Comparison of ENCODE assay signal across 25 mouse cellular contexts in the genomic region with DNA sequence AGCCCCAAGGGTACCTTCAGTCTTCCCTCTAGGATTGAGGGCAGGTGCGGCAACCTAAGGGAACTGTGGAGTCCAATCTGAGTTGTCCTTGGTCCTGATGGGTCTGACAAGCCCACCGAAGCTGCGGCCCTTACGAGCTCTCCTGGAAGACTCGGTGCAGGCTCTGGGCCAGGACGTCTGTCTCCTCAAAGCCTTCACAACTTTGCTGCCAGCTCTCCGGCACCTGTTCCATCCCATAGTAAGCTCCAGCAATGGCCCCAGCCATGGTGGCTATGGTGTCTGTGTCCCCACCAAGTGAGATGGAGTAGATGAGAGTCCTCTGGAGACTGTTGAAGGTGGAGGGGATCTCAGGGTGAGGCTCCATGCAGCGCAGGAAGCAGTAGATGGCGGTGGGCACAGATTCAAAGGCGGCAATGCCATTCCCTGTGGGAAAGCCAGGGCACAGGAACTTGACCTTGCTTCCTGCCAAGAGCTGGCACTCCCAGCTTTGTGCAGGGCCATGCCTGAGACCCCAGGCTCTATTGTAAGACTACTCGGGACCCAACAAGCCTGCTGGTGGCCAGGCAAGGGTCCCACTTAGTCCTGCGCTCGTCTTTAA. TPM values are rescaled to one million over a fixed set of nuclear protein-coding genes. Genes with fewer than 3 reads are reported as not detected.
DNase-seq lines count a peak whose midpoint lies in the region; TF ChIP-seq lines count a peak whose summit lies in the region.
"Had no signal": no experiment of that assay in that cellular context is flagged by ENCODE, and none has a peak within 500 bp of the region (broad histone marks: within the 10 kb centered on the region; RNA-seq: fewer than 3 reads in every experiment).

No protein-coding gene starts in this region.

- no peak for TF ChIP-seq CTCF in cerebellum, adult 2 months (IDR thresholded peaks at IDR 0.05; ENCODE audit: borderline replicate concordance, insufficient read depth, low read depth, low read length)
- TF ChIP-seq CTCF in layer of hippocampus, adult 2 months (conservative IDR thresholded peaks at IDR 0.05) = no peak

- WGBS in cerebellum, adult 2 months = 35% methylated on average over 13 of the region's 13 CpGs

- no peak for TF ChIP-seq POLR2A in cerebellum, adult 2 months (IDR thresholded peaks at IDR 0.05; ENCODE audit: borderline replicate concordance, insufficient read depth, low read length)

- H3K27ac ChIP-seq in cerebellum, adult 2 months (ENCODE audit: insufficient read depth, low read length) = no peak overlapping the region
- peak overlapping the region; percentile 59; the same call in 1 of the 2 replicates for H3K27ac ChIP-seq in layer of hippocampus, adult 2 months
- H3K27ac ChIP-seq: hindbrain, embryonic 15.5 days; lung, embryonic 15.5 days; midbrain, embryonic 10.5 days; midbrain, embryonic 15.5 days; neural tube, embryonic 15.5 days; stomach, embryonic 15.5 days had no signal

- no peak overlapping the region for H3K4me3 ChIP-seq in cerebellum, adult 2 months (replicated peaks; ENCODE audit: insufficient read depth, low read depth, low read length)
- no peak overlapping the region for H3K4me3 ChIP-seq in layer of hippocampus, adult 2 months
- H3K4me3 ChIP-seq: erythroblast, embryonic 14.5 days; heart, embryonic 12.5 days; hindbrain, embryonic 15.5 days; lung, embryonic 15.5 days; midbrain, embryonic 10.5 days; midbrain, embryonic 15.5 days; neural tube, embryonic 15.5 days; stomach, embryonic 15.5 days had no signal

- DNase-seq in cerebellum, adult 9-11 months = peak; percentile 40
- DNase-seq in cerebellum, adult 2 months = no peak
- DNase-seq in heart, adult 11 months = peak; percentile 92
- DNase-seq in heart, adult 9 months (ENCODE audit: low spot score in 2 of 2) = no peak
- DNase-seq in layer of hippocampus, adult 2 months (ENCODE audit: low spot score in 2 of 2) = no peak
- no peak for DNase-seq in layer of hippocampus, adult 8-10 months (ENCODE audit: low spot score in 2 of 2)
- DNase-seq in right cerebral cortex, postnatal 14 days = no peak
- DNase-seq: adrenal gland, adult 8-10 months; B cell, adult 2 months; embryo, embryonic 11 days; liver; retina, postnatal 1 day; right cerebral cortex, postnatal 25 days; thymus, postnatal 14 days had no signal

- no peaks in the 10 kb centered on the region for H3K27me3 ChIP-seq in cerebellum, adult 2 months (ENCODE audit: control insufficient read depth, insufficient read depth, low read length)
- H3K27me3 ChIP-seq: heart, embryonic 12.5 days; hindbrain, embryonic 15.5 days; lung, embryonic 15.5 days; midbrain, embryonic 15.5 days; neural tube, embryonic 15.5 days; stomach, embryonic 15.5 days had no signal

- H3K4me1 ChIP-seq in cerebellum, adult 2 months (ENCODE audit: control insufficient read depth, insufficient read depth, low read length) = peaks cover 11% of the 10 kb centered on the region

RNA-seq across cellular contexts. Expression of a gene that starts 5.0 kb away (rescaled TPM):
- 45.8 and 49.7 TPM in 2 replicates for polyA plus RNA-seq in cerebellum, adult 2 months (2012; rRNA removed)
- 10 to 100 TPM; 32.2 to 33.0 TPM for total RNA-seq in layer of hippocampus, adult 2 months (2021)
- 10 to 100 TPM; 29.3 to 31.6 (median 29.7) TPM for total RNA-seq in layer of hippocampus, adult 8-10 months (2022)

RNA-seq across cellular contexts. Expression of a gene that starts 8.9 kb away (rescaled TPM):
- polyA plus RNA-seq in cerebellum, adult 2 months (2012; rRNA removed) = 4.1 and 4.7 TPM in 2 replicates
- 1 to 10 TPM; 1.3 to 1.6 TPM for total RNA-seq in layer of hippocampus, adult 2 months (2021)
- total RNA-seq in layer of hippocampus, adult 8-10 months (2022) = 1 to 10 TPM; 1.3 to 2.6 (median 1.4) TPM
- total RNA-seq: megakaryocyte progenitor cell, adult 5-6 weeks had no signal
- polyA plus RNA-seq: erythroblast, embryonic 14.5 days; inflammation-experienced regulatory T-cells, adult 6 months had no signal

RNA-seq across cellular contexts. Expression of a gene that starts 29.9 kb away (rescaled TPM):
- polyA plus RNA-seq in cerebellum, adult 2 months (2012; rRNA removed) = 0.93 and 2.0 TPM in 2 replicates
- total RNA-seq in layer of hippocampus, adult 2 months (2021) = 1 to 10 TPM; 1.2 to 1.5 TPM
- total RNA-seq in layer of hippocampus, adult 8-10 months (2022) = 1 to 10 TPM; 1.7 to 2.3 (median 2.0) TPM
- total RNA-seq: megakaryocyte progenitor cell, adult 5-6 weeks had no signal
- polyA plus RNA-seq: activated CD4-positive, CD25-positive, alpha-beta regulatory T cell, adult 4 months; erythroblast, embryonic 14.5 days; inflammation-experienced regulatory T-cells, adult 6 months had no signal

RNA-seq across cellular contexts. Expression of a gene that starts 54.4 kb away (rescaled TPM):
- polyA plus RNA-seq in cerebellum, adult 2 months (2012; rRNA removed) = 175 TPM in 2 replicates
- total RNA-seq in layer of hippocampus, adult 2 months (2021) = 10 to 100 TPM; 85.4 to 90.5 TPM
- total RNA-seq in layer of hippocampus, adult 8-10 months (2022) = 10 to 100 TPM; 79.9 to 89.9 (median 85.1) TPM

Comparison
In these comparisons a context has a peak if more than half of its experiments do, and no peak if none do; other contexts are left out.
1. DNase-seq: peak in cerebellum, adult 9-11 months (single experiment) and heart, adult 11 months (single experiment); none in cerebellum, adult 2 months (0 of 2), heart, adult 9 months (0 of 2), layer of hippocampus, adult 2 months (0 of 2), layer of hippocampus, adult 8-10 months (0 of 2) and right cerebral cortex, postnatal 14 days (single experiment).